Mouse (Mus musculus) hindbrain, embryonic 10.5 days (tissue): Measurements from ENCODE around the gene Fam185a. TPM values are rescaled to one million over a fixed set of nuclear protein-coding genes. Genes with fewer than 3 reads are reported as not detected.
A peak's percentile ranks its signal among the peaks of the same experiment; 100 is the strongest.

ENCODE experiments used
- DNase-seq: peaks from one replicate; pipeline ENCODE4 v3.0.0-alpha.2; 2017; ENCODE audit warnings: low spot score
- H3K27ac ChIP-seq: fragments of 300-500 bp; sonication (generic); 2 replicates; pipeline ENCODE4 v1.5.1; 2016; ENCODE audit warnings: mild to moderate bottlenecking, moderate library complexity
- H3K27me3 ChIP-seq: fragments of 300-500 bp; sonication (generic); 2 replicates; pipeline ENCODE4 v1.6.1; 2016; ENCODE audit warnings: mild to moderate bottlenecking; ENCODE audit not compliant: poor library complexity, insufficient read depth, severe bottlenecking
- H3K36me3 ChIP-seq: fragments of 300-500 bp; sonication (generic); 2 replicates; pipeline ENCODE4 v1.6.1; 2016; ENCODE audit warnings: mild to moderate bottlenecking, moderate library complexity
- H3K4me1 ChIP-seq: fragments of 300-500 bp; sonication (generic); replicated peaks from 2 replicates; pipeline ENCODE4 v1.6.1; 2016; ENCODE audit warnings: mild to moderate bottlenecking
- H3K4me3 ChIP-seq: fragments of 300-500 bp; sonication (generic); 2 replicates; pipeline ENCODE4 v1.5.1; 2016; ENCODE audit warnings: mild to moderate bottlenecking, moderate library complexity
- H3K9me3 ChIP-seq: fragments of 300-500 bp; sonication (generic); 2 replicates; pipeline ENCODE4 v1.6.1; 2016; ENCODE audit warnings: mild to moderate bottlenecking, moderate library complexity
- WGBS: fragments of 180-500 bp; shearing (Covaris S2); methylation state at CpG from one replicate; pipeline ENCODE4 v1.1.7; 2016; 5-methylcytosine and 5-hydroxymethylcytosine counted together
- polyA plus RNA-seq: library from polyadenylated mRNA; unstranded; fragments of >200 nt; fragmentation: Nextera tagmentation; extraction: Ambion mirVana; gene quantifications from 2 replicates; pipeline ENCODE4 v1.2.1, GENCODE M21; 2016

The Fam185a gene
- polyA plus RNA-seq, 1 experiment from 2014 or later = 4.6 TPM

- H3K4me3 ChIP-seq = no peak overlapping the region
- no peaks in the 10 kb centered on the region for H3K27me3 ChIP-seq
- peaks cover 4% of the 10 kb centered on the region; the same call in 1 of the 2 replicates for H3K4me1 ChIP-seq
- no peaks in the 10 kb centered on the region for H3K36me3 ChIP-seq
- DNase-seq = no peak
- 93% methylated on average over 9 of the region's 9 CpGs for WGBS
- H3K9me3 ChIP-seq = no peaks in the 10 kb centered on the region
- no peak overlapping the region for H3K27ac ChIP-seq
Observed at GRCm38 (mm10) chr5:21438428-21438827, 13.7 kb downstream of the Fam185a start.

- Histone ChIP-seq H3K36me3 (no peaks in the 10 kb centered on the region), H3K27ac (no peak overlapping the region), H3K27me3 (no peaks in the 10 kb centered on the region), H3K4me3 (no peak overlapping the region), H3K9me3 (no peaks in the 10 kb centered on the region), H3K4me1 (peaks cover 4% of the 10 kb centered on the region; the same call in 1 of the 2 replicates)
- WGBS = 93% methylated on average over 7 of the region's 7 CpGs
- DNase-seq = no peak
Observed at GRCm38 (mm10) chr5:21439446-21440110, 14.8 kb downstream of the Fam185a start.

GRCm38 (mm10) chr5:21440833-21441530 lies 16.2 kb downstream of the Fam185a start:
- Histone ChIP-seq H3K27ac (no peak overlapping the region), H3K4me1 (peaks cover 4% of the 10 kb centered on the region; the same call in 1 of the 2 replicates), H3K36me3 (no peaks in the 10 kb centered on the region), H3K9me3 (no peaks in the 10 kb centered on the region), H3K4me3 (no peak overlapping the region), H3K27me3 (no peaks in the 10 kb centered on the region)
- WGBS = 84% methylated on average over 8 of the region's 8 CpGs
- no peak for DNase-seq

GRCm38 (mm10) chr5:21467387-21467786 lies 42.6 kb downstream of the Fam185a start:
- DNase-seq = no peak
- H3K4me3 ChIP-seq = no peak overlapping the region
- H3K27ac ChIP-seq = no peak overlapping the region; the same call in 1 of the 2 replicates
- H3K36me3 ChIP-seq = no peaks in the 10 kb centered on the region
- H3K27me3 ChIP-seq = no peaks in the 10 kb centered on the region
- no peaks in the 10 kb centered on the region; the same call in 1 of the 2 replicates for H3K4me1 ChIP-seq
- no peaks in the 10 kb centered on the region for H3K9me3 ChIP-seq
- 64% methylated on average over 7 of the region's 7 CpGs for WGBS

GRCm38 (mm10) chr5:21468100-21468499 lies 43.3 kb downstream of the Fam185a start:
- H3K36me3 ChIP-seq = no peaks in the 10 kb centered on the region
- H3K4me1 ChIP-seq = no peaks in the 10 kb centered on the region; the same call in 1 of the 2 replicates
- H3K4me3 ChIP-seq = no peak overlapping the region
- no peaks in the 10 kb centered on the region for H3K9me3 ChIP-seq
- DNase-seq = no peak
- no peaks in the 10 kb centered on the region for H3K27me3 ChIP-seq
- no peak overlapping the region for H3K27ac ChIP-seq
- 95% methylated on average over 12 of the region's 12 CpGs for WGBS

- Histone ChIP-seq H3K27me3 (no peaks in the 10 kb centered on the region), H3K9me3 (no peaks in the 10 kb centered on the region), H3K4me1 (peaks cover 10% of the 10 kb centered on the region), H3K4me3 (no peak overlapping the region), H3K27ac (no peak overlapping the region), H3K36me3 (no peaks in the 10 kb centered on the region)
- 97% methylated on average over 5 of the region's 5 CpGs for WGBS
- DNase-seq = no peak
Observed at GRCm38 (mm10) chr5:21478428-21478827, 53.7 kb downstream of the Fam185a start.

GRCm38 (mm10) chr5:21479746-21480145 lies 55.0 kb downstream of the Fam185a start:
- no peaks in the 10 kb centered on the region for H3K27me3 ChIP-seq
- H3K4me1 ChIP-seq = peaks cover 10% of the 10 kb centered on the region
- no peaks in the 10 kb centered on the region for H3K9me3 ChIP-seq
- no peak for DNase-seq
- H3K36me3 ChIP-seq = no peaks in the 10 kb centered on the region
- WGBS = 92% methylated on average over 5 of the region's 5 CpGs
- no peak overlapping the region for H3K4me3 ChIP-seq
- H3K27ac ChIP-seq = no peak overlapping the region

GRCm38 (mm10) chr5:21481521-21481920 lies 56.8 kb downstream of the Fam185a start:
- Histone ChIP-seq H3K4me1 (peaks cover 10% of the 10 kb centered on the region), H3K36me3 (no peaks in the 10 kb centered on the region), H3K27me3 (no peaks in the 10 kb centered on the region), H3K9me3 (no peaks in the 10 kb centered on the region), H3K4me3 (no peak overlapping the region), H3K27ac (no peak overlapping the region)
- DNase-seq = no peak
- whole genome bisulfite sequencing = 94% methylated on average over 6 of the region's 6 CpGs

GRCm38 (mm10) chr5:21482446-21483222 lies 57.9 kb downstream of the Fam185a start:
- 56% methylated on average over 11 of the region's 11 CpGs for WGBS
- no peaks in the 10 kb centered on the region for H3K9me3 ChIP-seq
- no peaks in the 10 kb centered on the region for H3K36me3 ChIP-seq
- no peaks in the 10 kb centered on the region for H3K27me3 ChIP-seq
- no peak for DNase-seq
- H3K4me1 ChIP-seq = peaks cover 8% of the 10 kb centered on the region
- no peak overlapping the region for H3K4me3 ChIP-seq
- peak overlapping the region; percentile 50 for H3K27ac ChIP-seq

- 82% methylated on average over 8 of the region's 8 CpGs for WGBS
- Histone ChIP-seq H3K9me3 (no peaks in the 10 kb centered on the region), H3K4me1 (peaks cover 8% of the 10 kb centered on the region), H3K27ac (no peak overlapping the region), H3K36me3 (no peaks in the 10 kb centered on the region), H3K4me3 (no peak overlapping the region), H3K27me3 (no peaks in the 10 kb centered on the region)
- DNase-seq = no peak
Observed at GRCm38 (mm10) chr5:21483275-21483674, 58.5 kb downstream of the Fam185a start.

- no peak overlapping the region for H3K27ac ChIP-seq
- no peak overlapping the region for H3K4me3 ChIP-seq
- 92% methylated on average over 8 of the region's 8 CpGs for WGBS
- no peaks in the 10 kb centered on the region for H3K27me3 ChIP-seq
- no peak for DNase-seq
- no peaks in the 10 kb centered on the region for H3K36me3 ChIP-seq
- H3K9me3 ChIP-seq = no peaks in the 10 kb centered on the region
- peaks cover 17% of the 10 kb centered on the region for H3K4me1 ChIP-seq
Observed at GRCm38 (mm10) chr5:21485197-21485829, 60.6 kb downstream of the Fam185a start.

- Histone ChIP-seq H3K4me1 (peaks cover 26% of the 10 kb centered on the region), H3K27ac (no peak overlapping the region), H3K9me3 (no peaks in the 10 kb centered on the region), H3K36me3 (no peaks in the 10 kb centered on the region), H3K4me3 (no peak overlapping the region), H3K27me3 (no peaks in the 10 kb centered on the region)
- WGBS = 89% methylated on average over 5 of the region's 5 CpGs
- DNase-seq = no peak
Observed at GRCm38 (mm10) chr5:21486798-21487197, 62.0 kb downstream of the Fam185a start.
